Mouse (Mus musculus) C2C12 (cell line): ENCODE results near the gene Hist2h2aa2. TPM values are rescaled to one million over a fixed set of nuclear protein-coding genes. Genes with fewer than 3 reads are reported as not detected.
"Not testable (repeated sequence)": the region's sequence is repeated elsewhere in the genome, so short reads cannot be mapped to it uniquely, and the experiment has no call there.

Experiments
- H3K27me3 ChIP-seq: one replicate; pipeline ENCODE4 v1.6.1; 2011; ENCODE audit not compliant: control insufficient read depth, insufficient read depth, insufficient read length
- H3K36me3 ChIP-seq: one replicate; pipeline ENCODE4 v1.6.1; 2011; ENCODE audit not compliant: control insufficient read depth, insufficient read depth
- H3K4me3 ChIP-seq: one replicate; pipeline ENCODE4 v1.5.1; 2011; ENCODE audit warnings: mild to moderate bottlenecking, control low read depth; ENCODE audit not compliant: poor library complexity, insufficient read depth, severe bottlenecking
- H3K79me2 ChIP-seq: one replicate; pipeline ENCODE4 v1.6.1; 2011; ENCODE audit not compliant: control insufficient read depth, insufficient read depth
- H3K79me3 ChIP-seq: one replicate; pipeline ENCODE4 v1.6.1; 2011; ENCODE audit warnings: low read depth, control low read depth
- H3ac ChIP-seq: one replicate; pipeline ENCODE3; 2011; ENCODE audit warnings: low read depth; ENCODE audit not compliant: control insufficient read depth, insufficient read length
- CEBPB ChIP-seq: IDR thresholded peaks from one replicate; pipeline ENCODE4 v1.6.1; 2011; ENCODE audit warnings: low read depth, mild to moderate bottlenecking, control low read depth, moderate library complexity
- CTCF ChIP-seq: IDR thresholded peaks from one replicate; pipeline ENCODE4 v1.5.1; 2011; ENCODE audit not compliant: control insufficient read depth, insufficient read depth, insufficient read length
- FOSL1 ChIP-seq: IDR thresholded peaks from one replicate; pipeline ENCODE4 v1.8.0; 2011; ENCODE audit warnings: mild to moderate bottlenecking, low read length; ENCODE audit not compliant: poor library complexity, insufficient read depth, severe bottlenecking
- MAX ChIP-seq: IDR thresholded peaks from one replicate; pipeline ENCODE4 v1.6.1; 2011; ENCODE audit warnings: mild to moderate bottlenecking, control low read depth
- MYOD1 ChIP-seq: IDR thresholded peaks from one replicate; pipeline ENCODE4 v1.6.1; 2011; ENCODE audit warnings: low read depth; ENCODE audit not compliant: control insufficient read depth, insufficient read length
- MYOG ChIP-seq: IDR thresholded peaks from one replicate; pipeline ENCODE4 v1.6.1; 2011; ENCODE audit not compliant: control insufficient read depth, insufficient read length; ENCODE audit errors: extremely low read depth
- USF1 ChIP-seq: IDR thresholded peaks from one replicate; pipeline ENCODE4 v1.6.1; 2011; ENCODE audit warnings: low read depth, mild to moderate bottlenecking, control low read depth, moderate library complexity
- polyA plus RNA-seq: library from polyadenylated mRNA; unstranded; fragments of >200 nt; fragmentation: generic; extraction: Trizol; gene quantifications from one replicate; pipeline ENCODE4 v1.2.1, GENCODE M21; 2012; ENCODE audit warnings: missing spikeins

The Hist2h2aa2 gene
- polyA plus RNA-seq, 1 experiment: 20.3 TPM

GRCm38 (mm10) chr3:96219661-96220130, 20.4 kb downstream of the Hist2h2aa2 start, which contains the start of the genes Bola1 and Hist2h2ab:
Gene Bola1, minus strand, starts transcription at chr3:96219709.
Gene Hist2h2ab, plus strand, starts transcription at chr3:96219865.
- no peaks in the 10 kb centered on the region for H3K79me3 ChIP-seq
- H3K27me3 ChIP-seq: no peaks in the 10 kb centered on the region
- peak within 1 kb of the TSS; percentile 89 for H3ac ChIP-seq
- peak within 1 kb of the TSS; percentile 36 for H3K4me3 ChIP-seq
- H3K36me3 ChIP-seq: no peaks in the 10 kb centered on the region
- no peaks in the 10 kb centered on the region for H3K79me2 ChIP-seq
- TF ChIP-seq CTCF (no peak), USF1 (no peak), MAX (no peak), MYOD1 (no peak), MYOG (no peak), CEBPB (no peak), FOSL1 (no peak)

- TF ChIP-seq CEBPB: no peak
- TF ChIP-seq CTCF: no peak
- no peak for TF ChIP-seq USF1
- no peak for TF ChIP-seq MYOD1
- TF ChIP-seq MAX: no peak
- no peak for TF ChIP-seq MYOG
- TF ChIP-seq FOSL1: no peak
- no peaks in the 10 kb centered on the region for H3K79me3 ChIP-seq
- H3K36me3 ChIP-seq: no peaks in the 10 kb centered on the region
- H3ac ChIP-seq: peak overlapping the region; percentile 59
- H3K79me2 ChIP-seq: no peaks in the 10 kb centered on the region
- peak overlapping the region; percentile 36 for H3K4me3 ChIP-seq
- H3K27me3 ChIP-seq: no peaks in the 10 kb centered on the region
Measured at GRCm38 (mm10) chr3:96219191-96219641, 20.9 kb downstream of the Hist2h2aa2 start.

- Histone ChIP-seq H3K79me2 (no peaks in the 10 kb centered on the region), H3K27me3 (peaks cover 4% of the 10 kb centered on the region), H3K36me3 (no peaks in the 10 kb centered on the region), H3ac (no peak overlapping the region), H3K4me3 (no peak overlapping the region), H3K79me3 (no peaks in the 10 kb centered on the region)
- no peak for TF ChIP-seq CEBPB
- no peak for TF ChIP-seq FOSL1
- no peak for TF ChIP-seq MAX
- TF ChIP-seq USF1: no peak
- no peak for TF ChIP-seq MYOD1
- TF ChIP-seq CTCF: no peak
- no peak for TF ChIP-seq MYOG
Measured at GRCm38 (mm10) chr3:96209242-96209641, 30.8 kb downstream of the Hist2h2aa2 start.

DNA sequence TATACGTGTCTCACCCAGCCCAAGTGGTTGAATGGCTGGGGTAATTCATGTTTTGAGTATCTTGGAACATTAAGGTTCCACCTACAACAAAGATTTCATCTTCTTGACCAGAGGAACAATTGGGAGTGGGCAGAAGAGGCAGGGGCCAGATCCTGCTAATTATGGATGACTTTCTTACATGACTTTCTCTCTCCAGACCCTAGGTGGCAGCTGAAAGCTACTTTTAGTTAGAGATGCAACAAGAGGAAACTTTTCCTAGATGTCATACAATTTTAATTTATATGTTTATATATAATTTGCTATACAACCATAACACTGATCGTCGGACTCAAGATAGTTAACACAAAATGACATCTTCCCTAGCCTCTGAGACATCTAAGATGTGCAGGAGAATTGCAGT, 32.3 kb downstream of the Hist2h2aa2 start:
- TF ChIP-seq CTCF: no peak
- no peak for TF ChIP-seq FOSL1
- TF ChIP-seq MYOD1: no peak
- no peak for TF ChIP-seq CEBPB
- TF ChIP-seq MYOG: no peak
- no peak for TF ChIP-seq MAX
- TF ChIP-seq USF1: no peak
- Histone ChIP-seq H3K79me2 (no peaks in the 10 kb centered on the region), H3K27me3 (peaks cover 4% of the 10 kb centered on the region), H3K79me3 (no peaks in the 10 kb centered on the region), H3K4me3 (no peak overlapping the region), H3ac (no peak overlapping the region), H3K36me3 (no peaks in the 10 kb centered on the region)

- no peaks in the 10 kb centered on the region for H3K79me3 ChIP-seq
- TF ChIP-seq CTCF (no peak), USF1 (no peak), FOSL1 (no peak), MYOD1 (no peak), MAX (no peak), CEBPB (no peak), MYOG (no peak)
- H3K79me2 ChIP-seq: peaks cover 7% of the 10 kb centered on the region
- H3K36me3 ChIP-seq: no peaks in the 10 kb centered on the region
- no peaks in the 10 kb centered on the region for H3K27me3 ChIP-seq
- H3ac ChIP-seq: no peak overlapping the region
- no peak overlapping the region for H3K4me3 ChIP-seq
Measured at GRCm38 (mm10) chr3:96199731-96200130, 40.3 kb downstream of the Hist2h2aa2 start.

- H3K36me3 ChIP-seq, H3K79me3 ChIP-seq, H3K4me3 ChIP-seq, H3K27me3 ChIP-seq, H3ac ChIP-seq, H3K79me2 ChIP-seq: not testable (repeated sequence)
Measured at GRCm38 (mm10) chr3:96198601-96199251, 41.4 kb downstream of the Hist2h2aa2 start.
